Mouse (Mus musculus): ENCODE measurements around the gene Arhgap19.

DNA sequence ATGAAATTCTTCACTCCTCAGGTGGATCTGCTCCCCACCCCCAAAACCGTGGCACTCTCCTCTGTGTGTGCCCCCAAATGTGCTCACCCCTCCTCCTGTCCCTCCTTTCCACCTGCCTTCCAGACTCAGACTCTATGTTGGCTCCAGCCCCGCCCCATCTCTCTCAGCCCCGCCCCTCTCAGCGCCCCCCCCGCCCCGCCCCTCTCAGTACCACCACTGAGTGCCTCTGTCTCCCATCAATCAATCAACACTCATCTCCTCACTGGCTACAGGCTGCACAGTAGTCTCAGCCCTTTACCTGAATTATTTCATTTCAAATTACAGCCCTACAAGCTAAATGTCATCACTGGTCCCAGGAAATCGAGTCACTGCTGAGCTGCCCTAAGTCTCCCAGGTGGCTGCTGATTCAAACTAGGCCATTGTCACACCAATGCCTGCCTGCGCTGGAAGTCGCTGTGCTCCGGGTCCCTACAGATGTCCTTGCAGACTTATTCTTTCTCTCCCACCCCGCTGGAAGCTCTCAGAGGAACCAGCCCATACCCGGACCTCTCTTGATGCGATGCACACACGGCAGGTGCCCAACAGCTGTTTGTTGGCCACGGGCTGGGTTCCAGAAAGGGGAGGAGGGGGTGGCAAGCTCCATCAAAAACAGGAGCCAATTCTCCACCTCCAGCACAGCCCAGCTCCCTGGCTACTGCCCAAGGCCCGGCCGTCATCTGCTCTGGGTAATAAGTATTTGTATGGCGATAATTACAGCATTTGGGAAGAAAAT, 64.0 kb downstream of the Arhgap19 start:
- TF ChIP-seq CTCF (IDR thresholded peaks at IDR 0.05; ENCODE audit: insufficient read depth, low read depth, low read length) (no peak), POLR2A (IDR thresholded peaks at IDR 0.05; ENCODE audit: insufficient read depth, low read depth, low read length) (no peak)
